Mouse (Mus musculus): ENCODE data around the gene Slc9a1. TPM values are rescaled to one million over a fixed set of nuclear protein-coding genes. Genes with fewer than 3 reads are reported as not detected.

The Slc9a1 gene
- polyA plus RNA-seq, 1 experiment from 2014 or later, result 6.1 TPM

DNA sequence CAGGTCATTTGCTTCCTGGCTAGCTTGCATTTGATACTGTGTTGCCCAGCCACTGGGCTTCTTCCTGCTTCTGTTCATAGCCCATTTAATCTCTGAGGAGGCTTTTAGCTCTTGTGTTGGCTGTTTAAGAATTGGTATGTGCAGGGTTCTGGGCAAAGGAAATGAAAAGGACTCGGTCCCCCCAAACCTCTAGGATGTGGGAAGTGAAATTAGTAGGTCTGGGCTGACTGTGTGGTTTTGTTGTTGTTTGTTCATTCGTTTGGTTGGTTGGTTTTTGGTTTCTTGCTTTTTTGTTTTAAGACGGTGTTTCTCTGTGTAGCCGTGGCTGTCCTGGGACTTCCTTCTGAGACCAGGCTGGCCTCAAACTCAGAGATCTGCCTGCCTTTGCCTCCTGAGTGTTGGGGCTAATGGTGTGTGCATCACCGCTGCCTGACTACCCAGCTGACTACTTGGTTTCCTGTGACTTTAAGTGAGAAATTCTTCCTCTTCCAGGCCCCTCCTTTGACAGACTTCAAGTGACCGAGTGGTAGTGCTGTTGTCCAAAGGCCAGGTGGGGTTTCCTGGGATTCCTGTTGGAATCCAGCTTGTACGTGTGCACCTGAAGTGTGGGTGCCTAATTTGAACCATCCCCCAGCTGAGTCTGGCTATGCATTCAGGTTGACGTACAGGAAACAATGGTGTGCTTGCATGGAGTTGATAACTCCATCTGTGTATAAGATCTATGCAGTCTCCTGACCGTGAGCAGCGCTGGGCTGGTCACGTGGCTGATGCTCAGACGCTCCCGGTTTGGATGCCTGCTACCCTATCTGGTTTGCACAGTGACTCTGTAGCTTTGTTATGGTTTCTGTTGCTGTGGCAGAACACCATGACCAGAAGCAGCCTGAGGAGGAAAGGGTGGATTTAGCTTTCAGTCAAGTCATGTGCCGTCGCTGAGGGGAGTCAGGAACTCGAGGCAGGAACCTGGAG, 43.4 kb downstream of the Slc9a1 start:
- H3K4me1 ChIP-seq (replicated peaks; ENCODE audit: control insufficient read depth, insufficient read depth, low read length), result no peaks in the 10 kb centered on the region
- TF ChIP-seq CTCF (IDR thresholded peaks at IDR 0.05; ENCODE audit: low read depth), result no peak
- 85% methylated on average over 16 of the region's 16 CpGs for WGBS

GRCm38 (mm10) chr4:133413617-133414016, 44.1 kb downstream of the Slc9a1 start:
- Histone ChIP-seq H3K9me3 (ENCODE audit: control insufficient read depth) (no peaks in the 10 kb centered on the region), H3K27me3 (replicated peaks; ENCODE audit: control insufficient read depth, insufficient read depth, low read length) (no peaks in the 10 kb centered on the region), H3K36me3 (ENCODE audit: control insufficient read depth, insufficient read depth) (peaks cover 55% of the 10 kb centered on the region), H3K27ac (ENCODE audit: low read depth, low read length) (no peak overlapping the region), H3K4me3 (ENCODE audit: low read depth, low read length) (no peak overlapping the region), H3K9ac (ENCODE audit: low read depth, low read length) (no peak overlapping the region), H3K4me1 (replicated peaks; ENCODE audit: control insufficient read depth, insufficient read depth, low read length) (no peaks in the 10 kb centered on the region), H3K4me2 (replicated peaks; ENCODE audit: low read depth) (no peak overlapping the region)
- TF ChIP-seq CTCF (IDR thresholded peaks at IDR 0.05; ENCODE audit: low read depth), result no peak
- WGBS, result 92% methylated on average over 7 of the region's 7 CpGs
- ATAC-seq, result no peak

More for the DNA sequence above, 43.4 kb downstream of the Slc9a1 start:
- Histone ChIP-seq H3K9me3 (ENCODE audit: control insufficient read depth) (no peaks in the 10 kb centered on the region), H3K27ac (ENCODE audit: low read depth, low read length) (no peak overlapping the region), H3K4me2 (replicated peaks; ENCODE audit: low read depth) (no peak overlapping the region), H3K4me3 (ENCODE audit: low read depth, low read length) (no peak overlapping the region), H3K9ac (ENCODE audit: low read depth, low read length) (no peak overlapping the region), H3K27me3 (replicated peaks; ENCODE audit: control insufficient read depth, insufficient read depth, low read length) (no peaks in the 10 kb centered on the region), H3K36me3 (ENCODE audit: control insufficient read depth, insufficient read depth) (peaks cover 50% of the 10 kb centered on the region)
- ATAC-seq, result no peak

DNA sequence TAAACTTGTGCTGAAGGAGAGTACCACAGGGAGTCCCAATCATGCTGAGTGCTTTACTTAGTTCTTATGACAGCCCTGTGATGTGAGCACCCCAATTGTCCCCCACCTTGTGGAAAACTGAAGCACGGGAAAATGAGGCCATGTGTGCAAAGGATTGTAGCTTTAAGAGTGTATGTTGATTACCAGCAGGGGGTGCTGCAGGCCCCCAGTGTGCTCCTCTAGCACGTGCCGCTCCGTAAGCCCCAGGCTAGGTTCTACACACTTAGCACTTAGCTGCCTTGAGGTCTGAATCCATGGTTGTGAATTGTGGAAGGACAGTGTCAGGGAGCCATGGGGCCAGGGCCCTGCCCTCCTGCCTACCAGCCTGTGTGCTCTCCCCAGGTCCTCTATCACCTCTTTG, 45.4 kb downstream of the Slc9a1 start:
- Histone ChIP-seq H3K9ac (ENCODE audit: low read depth, low read length) (no peak overlapping the region), H3K27me3 (replicated peaks; ENCODE audit: control insufficient read depth, insufficient read depth, low read length) (no peaks in the 10 kb centered on the region), H3K27ac (ENCODE audit: low read depth, low read length) (no peak overlapping the region), H3K4me1 (replicated peaks; ENCODE audit: control insufficient read depth, insufficient read depth, low read length) (no peaks in the 10 kb centered on the region), H3K4me3 (ENCODE audit: low read depth, low read length) (no peak overlapping the region), H3K4me2 (replicated peaks; ENCODE audit: low read depth) (no peak overlapping the region), H3K9me3 (ENCODE audit: control insufficient read depth) (no peaks in the 10 kb centered on the region), H3K36me3 (ENCODE audit: control insufficient read depth, insufficient read depth) (peaks cover 66% of the 10 kb centered on the region)
- no peak for ATAC-seq
- WGBS, result 61% methylated on average over 4 of the region's 4 CpGs
- TF ChIP-seq CTCF (IDR thresholded peaks at IDR 0.05; ENCODE audit: low read depth), result peak; percentile 70

GRCm38 (mm10) chr4:133419312-133420004, 50.0 kb downstream of the Slc9a1 start:
- no peak overlapping the region for H3K27ac ChIP-seq (ENCODE audit: low read depth, low read length)
- no peak overlapping the region for H3K4me3 ChIP-seq (ENCODE audit: low read depth, low read length)
- no peak overlapping the region for H3K4me2 ChIP-seq (replicated peaks; ENCODE audit: low read depth)
- H3K36me3 ChIP-seq (ENCODE audit: control insufficient read depth, insufficient read depth), result peaks cover 70% of the 10 kb centered on the region
- no peaks in the 10 kb centered on the region for H3K4me1 ChIP-seq (replicated peaks; ENCODE audit: control insufficient read depth, insufficient read depth, low read length)
- H3K9ac ChIP-seq (ENCODE audit: low read depth, low read length), result no peak overlapping the region
- H3K27me3 ChIP-seq (replicated peaks; ENCODE audit: control insufficient read depth, insufficient read depth, low read length), result no peaks in the 10 kb centered on the region
- no peaks in the 10 kb centered on the region for H3K9me3 ChIP-seq (ENCODE audit: control insufficient read depth)
- WGBS, result 70% methylated on average over 14 of the region's 14 CpGs
- TF ChIP-seq CTCF (IDR thresholded peaks at IDR 0.05; ENCODE audit: low read depth), result peak; percentile 91
- no peak for ATAC-seq

GRCm38 (mm10) chr4:133421989-133422388, 52.5 kb downstream of the Slc9a1 start:
- no peak overlapping the region for H3K27ac ChIP-seq (ENCODE audit: low read depth, low read length)
- H3K9me3 ChIP-seq (ENCODE audit: control insufficient read depth), result no peaks in the 10 kb centered on the region
- H3K4me3 ChIP-seq (ENCODE audit: low read depth, low read length), result no peak overlapping the region
- H3K36me3 ChIP-seq (ENCODE audit: control insufficient read depth, insufficient read depth), result peaks cover 51% of the 10 kb centered on the region
- H3K9ac ChIP-seq (ENCODE audit: low read depth, low read length), result no peak overlapping the region
- 87% methylated on average over 12 of the region's 12 CpGs for WGBS
- H3K27me3 ChIP-seq (replicated peaks; ENCODE audit: control insufficient read depth, insufficient read depth, low read length), result no peaks in the 10 kb centered on the region
- H3K4me1 ChIP-seq (replicated peaks; ENCODE audit: control insufficient read depth, insufficient read depth, low read length), result no peaks in the 10 kb centered on the region
- ATAC-seq, result no peak
- TF ChIP-seq CTCF (IDR thresholded peaks at IDR 0.05; ENCODE audit: low read depth), result no peak
- no peak overlapping the region for H3K4me2 ChIP-seq (replicated peaks; ENCODE audit: low read depth)

GRCm38 (mm10) chr4:133422601-133423000, 53.1 kb downstream of the Slc9a1 start:
- no peak for ATAC-seq
- TF ChIP-seq CTCF (IDR thresholded peaks at IDR 0.05; ENCODE audit: low read depth), result no peak
- Histone ChIP-seq H3K27ac (ENCODE audit: low read depth, low read length) (no peak overlapping the region), H3K4me1 (replicated peaks; ENCODE audit: control insufficient read depth, insufficient read depth, low read length) (no peaks in the 10 kb centered on the region), H3K4me3 (ENCODE audit: low read depth, low read length) (no peak overlapping the region), H3K9ac (ENCODE audit: low read depth, low read length) (no peak overlapping the region), H3K4me2 (replicated peaks; ENCODE audit: low read depth) (no peak overlapping the region), H3K27me3 (replicated peaks; ENCODE audit: control insufficient read depth, insufficient read depth, low read length) (no peaks in the 10 kb centered on the region), H3K9me3 (ENCODE audit: control insufficient read depth) (no peaks in the 10 kb centered on the region), H3K36me3 (ENCODE audit: control insufficient read depth, insufficient read depth) (peaks cover 47% of the 10 kb centered on the region)
- 85% methylated on average over 15 of the region's 15 CpGs for WGBS

Measured in intestine, postnatal 0 days (tissue).